Mouse (Mus musculus) hindbrain, embryonic 11.5 days (tissue): ENCODE data around the gene Hey2. TPM values are rescaled to one million over a fixed set of nuclear protein-coding genes. Genes with fewer than 3 reads are reported as not detected.

Experiments used
- polyA plus RNA-seq: library from polyadenylated mRNA; unstranded; fragments of >200 nt; fragmentation: Nextera tagmentation; extraction: Ambion mirVana; gene quantifications from 2 replicates; pipeline ENCODE4 v1.2.1, GENCODE M21; 2014

Gene Hey2
- polyA plus RNA-seq, 1 experiment from 2014 or later: 7.3 TPM

Other genes starting within 250 kb of the Hey2 start
- gene Trmt11, start 242.1 kb downstream of the Hey2 start, polyA plus RNA-seq: 31.3 TPM in 2 replicates
- 20.2 and 21.2 TPM in 2 replicates for gene Hint3, start 213.2 kb downstream of the Hey2 start, polyA plus RNA-seq
- 9.3 and 9.7 TPM in 2 replicates for gene Ncoa7, start 39.5 kb downstream of the Hey2 start, polyA plus RNA-seq